8 mouse cellular contexts compared by ENCODE assay signal in genomic region chr11:57645847-57646246, GRCm38 (mm10). TPM values are rescaled to one million over a fixed set of nuclear protein-coding genes. Genes with fewer than 3 reads are reported as not detected.
A peak's percentile ranks its signal among the peaks of the same experiment; 100 is the strongest.
DNase-seq lines count a peak whose midpoint lies in the region; ATAC-seq and TF ChIP-seq lines count a peak whose summit lies in the region.

No protein-coding gene starts in this region.

- TF ChIP-seq POLR2A in lung, adult 2 months (IDR thresholded peaks at IDR 0.05; ENCODE audit: borderline replicate concordance, extremely low read depth, low read depth, low read length) = no peak

- TF ChIP-seq CTCF in lung, adult 2 months (IDR thresholded peaks at IDR 0.05; ENCODE audit: insufficient read depth, low read length) = no peak

- no peaks in the 10 kb centered on the region for H3K36me3 ChIP-seq in hindbrain, embryonic 14.5 days (replicated peaks; ENCODE audit: control insufficient read depth, insufficient read depth)
- H3K36me3 ChIP-seq in midbrain, embryonic 16.5 days (ENCODE audit: control insufficient read depth, insufficient read depth, low read length) = no peaks in the 10 kb centered on the region

- H3K27ac ChIP-seq in brown adipose tissue, adult 24 weeks (replicated peaks; ENCODE audit: low read depth, low read length) = no peak overlapping the region
- 0 out of 2 replicates have a peak overlapping the region, but pooled peaks have one; percentile 79 for H3K27ac ChIP-seq in hindbrain, embryonic 14.5 days
- no peak overlapping the region for H3K27ac ChIP-seq in midbrain, embryonic 16.5 days (ENCODE audit: low read length)

- no peaks in the 10 kb centered on the region for H3K4me1 ChIP-seq in lung, adult 2 months (ENCODE audit: control insufficient read depth, insufficient read depth, low read length)
- peaks cover 6% of the 10 kb centered on the region; the same call in 1 of the 2 replicates for H3K4me1 ChIP-seq in brown adipose tissue, adult 24 weeks (ENCODE audit: control insufficient read depth, insufficient read depth, insufficient read length, low read length)
- H3K4me1 ChIP-seq in hindbrain, embryonic 14.5 days (replicated peaks; ENCODE audit: control insufficient read depth, insufficient read depth, low read length) = peaks cover 31% of the 10 kb centered on the region
- peaks cover 21% of the 10 kb centered on the region for H3K4me1 ChIP-seq in midbrain, embryonic 16.5 days (ENCODE audit: control insufficient read depth, insufficient read depth, low read length)

- 24% methylated on average over 8 of the region's 8 CpGs for WGBS in lung, adult 2 months
- 22% methylated on average over 8 of the region's 8 CpGs for WGBS in hindbrain, embryonic 14.5 days
- WGBS in midbrain, embryonic 16.5 days = 29% methylated on average over 8 of the region's 8 CpGs

- intact Hi-C loops in gastrocnemius, postnatal 14 days (cut with DNase I; ENCODE audit: low total_unique reads) = no loop called here

- no peak for ATAC-seq in hindbrain, embryonic 14.5 days (ENCODE audit: low FRiP score)
- no peak for ATAC-seq in midbrain, embryonic 16.5 days
- ATAC-seq in activated CD4-positive, CD25-positive, alpha-beta regulatory T cell, adult 4 months = no peak
- no peak for ATAC-seq in megakaryocyte-erythroid progenitor cell, adult 5-6 weeks (replicated peaks; ENCODE audit: low FRiP score, low TSS enrichment, poor library complexity, severe bottlenecking)

- H3K9me3 ChIP-seq in hindbrain, embryonic 14.5 days (ENCODE audit: control insufficient read depth, low read length) = no peaks in the 10 kb centered on the region
- no peaks in the 10 kb centered on the region for H3K9me3 ChIP-seq in midbrain, embryonic 16.5 days (replicated peaks; ENCODE audit: control insufficient read depth, low read length, poor library complexity, severe bottlenecking)

- peak overlapping the region; percentile 71 for H3K9ac ChIP-seq in hindbrain, embryonic 14.5 days
- H3K9ac ChIP-seq in midbrain, embryonic 16.5 days (ENCODE audit: low read depth, low read length) = peak overlapping the region; percentile 85

- H3K4me2 ChIP-seq in hindbrain, embryonic 14.5 days (replicated peaks) = peak overlapping the region; percentile 71
- peak overlapping the region; percentile 96 for H3K4me2 ChIP-seq in midbrain, embryonic 16.5 days (ENCODE audit: low read length)

- DNase-seq in lung, adult 2 months = no peak
- DNase-seq in lung, adult 18-20 months = no peak
- DNase-seq in hindbrain, embryonic 14.5 days (ENCODE audit: low spot score) = no peak
- no peak for DNase-seq in gastrocnemius, postnatal 14 days

- H3K27me3 ChIP-seq in hindbrain, embryonic 14.5 days (ENCODE audit: control insufficient read depth, insufficient read depth, low read length) = no peaks in the 10 kb centered on the region
- H3K27me3 ChIP-seq in midbrain, embryonic 16.5 days (ENCODE audit: control insufficient read depth, insufficient read depth, low read depth, low read length) = no peaks in the 10 kb centered on the region

- H3K4me3 ChIP-seq in lung, adult 2 months (replicated peaks; ENCODE audit: extremely low read depth, low read depth, low read length) = peak overlapping the region; percentile 96
- H3K4me3 ChIP-seq in brown adipose tissue, adult 24 weeks (ENCODE audit: insufficient read depth, low read depth, low read length) = peak overlapping the region; percentile 76
- H3K4me3 ChIP-seq in hindbrain, embryonic 14.5 days (replicated peaks; ENCODE audit: low read length) = peak overlapping the region; percentile 59
- peak overlapping the region; percentile 66 for H3K4me3 ChIP-seq in midbrain, embryonic 16.5 days (ENCODE audit: low read depth, low read length)

RNA-seq across cellular contexts. Expression of gene Galnt10, which starts 0.6 kb away (rescaled TPM):
- 6.4 and 8.1 TPM in 2 replicates for polyA plus RNA-seq in lung, adult 2 months (2012; rRNA removed)
- polyA plus RNA-seq in brown adipose tissue, adult 24 weeks (2012; ENCODE audit: insufficient read depth, insufficient read length, missing spikeins) = 2.5 and 3.3 TPM in 2 replicates
- 8.8 and 9.8 TPM in 2 replicates for polyA plus RNA-seq in hindbrain, embryonic 14.5 days (2014; fragmentation: Nextera tagmentation; extraction: Ambion mirVana)
- 14.7 and 14.8 TPM in 2 replicates for polyA plus RNA-seq in midbrain, embryonic 16.5 days (2015; fragmentation: Nextera tagmentation; extraction: Ambion mirVana)
- 10 to 100 TPM; 11.3 to 12.4 TPM for total RNA-seq in gastrocnemius, postnatal 14 days (2021)
- polyA plus RNA-seq in activated CD4-positive, CD25-positive, alpha-beta regulatory T cell, adult 4 months (2017; shearing (Covaris generic)) = 1 to 10 TPM; 4.1 to 7.6 TPM
- total RNA-seq in megakaryocyte-erythroid progenitor cell, adult 5-6 weeks (2014; fragmentation: Nextera tagmentation) = 12.3 and 15.4 TPM in 2 replicates
- total RNA-seq in megakaryocyte-erythroid progenitor cell, adult 5-6 weeks (2017) = 11.1 and 14.3 TPM in 2 replicates
